Mouse (Mus musculus) stomach, embryonic 14.5 days (tissue): Measurements from ENCODE around the gene Ksr2. TPM values are rescaled to one million over a fixed set of nuclear protein-coding genes. Genes with fewer than 3 reads are reported as not detected.

ENCODE experiments used
- ATAC-seq: fragments of 200-750 bp; cut with Nextera tagmentation; 2 replicates; pipeline ENCODE4 v1.8.0; 2017; ENCODE audit warnings: low read depth, moderate TSS enrichment; ENCODE audit not compliant: insufficient number of reproducible peaks, insufficient read depth, low FRiP score
- H3K27ac ChIP-seq: fragments of 300-500 bp; sonication (generic); 2 replicates; pipeline ENCODE4 v1.5.1; 2014; ENCODE audit warnings: mild to moderate bottlenecking, low read length, moderate library complexity, mixed read lengths
- H3K27me3 ChIP-seq: fragments of 300-500 bp; sonication (generic); 2 replicates; pipeline ENCODE4 v1.6.1; 2014; ENCODE audit warnings: low read length, control low read depth, mixed read lengths; ENCODE audit not compliant: control insufficient read depth, insufficient read depth
- H3K36me3 ChIP-seq: fragments of 300-500 bp; sonication (generic); 2 replicates; pipeline ENCODE4 v1.6.1; 2014; ENCODE audit warnings: mild to moderate bottlenecking, control low read depth, low read length, moderate library complexity, mixed read lengths; ENCODE audit not compliant: control insufficient read depth, insufficient read depth
- H3K4me1 ChIP-seq: fragments of 300-500 bp; sonication (generic); 2 replicates; pipeline ENCODE4 v1.6.1; 2014; ENCODE audit warnings: low read length, control low read depth, mixed read lengths; ENCODE audit not compliant: control insufficient read depth, insufficient read depth
- H3K4me2 ChIP-seq: fragments of 300-500 bp; sonication (generic); replicated peaks from 2 replicates; pipeline ENCODE4 v1.6.1; 2014; ENCODE audit warnings: low read depth, low read length, control low read depth
- H3K4me3 ChIP-seq: fragments of 300-500 bp; sonication (generic); 2 replicates; pipeline ENCODE4 v1.5.1; 2014; ENCODE audit warnings: low read depth, low read length, control low read depth
- H3K9ac ChIP-seq: fragments of 300-500 bp; sonication (generic); replicated peaks from 2 replicates; pipeline ENCODE4 v1.6.1; 2014; ENCODE audit warnings: low read depth, mild to moderate bottlenecking, control low read depth, low read length, moderate library complexity, mixed read lengths
- H3K9me3 ChIP-seq: fragments of 300-500 bp; sonication (generic); 2 replicates; pipeline ENCODE4 v1.6.1; 2016; ENCODE audit warnings: low read depth, low read length, control low read depth; ENCODE audit not compliant: control insufficient read depth
- WGBS: fragments of 180-500 bp; shearing (Covaris S2); extraction: QIAGEN DNeasy Blood & Tissue Kit; methylation state at CpG from one replicate; pipeline ENCODE4 v1.1.7; 2014; 5-methylcytosine and 5-hydroxymethylcytosine counted together
- polyA plus RNA-seq: library from polyadenylated mRNA; unstranded; fragments of >200 nt; fragmentation: Nextera tagmentation; extraction: Ambion mirVana; gene quantifications from 2 replicates; pipeline ENCODE4 v1.2.1, GENCODE M21; 2014

Ksr2 gene
- polyA plus RNA-seq, 1 experiment from 2014 or later, result 0.69 TPM

DNA sequence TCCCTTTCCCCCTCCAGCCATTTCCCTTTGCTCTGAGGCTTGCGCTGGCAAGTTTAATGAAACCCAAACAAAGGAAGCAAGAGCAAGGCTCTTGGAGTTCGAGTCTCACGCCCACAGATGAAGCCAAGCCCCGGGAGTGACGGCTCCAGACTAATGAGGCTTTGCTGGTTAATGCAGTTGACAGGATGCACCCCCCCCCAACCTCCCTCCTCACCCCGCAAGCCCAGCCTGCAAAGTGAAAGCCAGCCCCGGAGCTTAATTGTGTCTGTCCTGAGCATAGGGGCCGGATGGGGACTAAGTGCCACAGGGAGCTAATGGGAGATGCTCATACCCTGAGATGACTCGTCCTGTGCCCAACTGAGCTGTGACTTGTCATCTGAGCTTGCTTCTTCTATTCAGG, 251.4 kb downstream of the Ksr2 start:
- WGBS, result 11% methylated on average over 9 of the region's 9 CpGs
- Histone ChIP-seq H3K27me3 (no peaks in the 10 kb centered on the region), H3K9me3 (no peaks in the 10 kb centered on the region), H3K36me3 (no peaks in the 10 kb centered on the region), H3K4me1 (peaks cover 14% of the 10 kb centered on the region; the same call in 1 of the 2 replicates), H3K4me3 (no peak overlapping the region), H3K4me2 (no peak overlapping the region), H3K27ac (no peak overlapping the region; the same call in 1 of the 2 replicates), H3K9ac (no peak overlapping the region)
- ATAC-seq, result no peak

DNA sequence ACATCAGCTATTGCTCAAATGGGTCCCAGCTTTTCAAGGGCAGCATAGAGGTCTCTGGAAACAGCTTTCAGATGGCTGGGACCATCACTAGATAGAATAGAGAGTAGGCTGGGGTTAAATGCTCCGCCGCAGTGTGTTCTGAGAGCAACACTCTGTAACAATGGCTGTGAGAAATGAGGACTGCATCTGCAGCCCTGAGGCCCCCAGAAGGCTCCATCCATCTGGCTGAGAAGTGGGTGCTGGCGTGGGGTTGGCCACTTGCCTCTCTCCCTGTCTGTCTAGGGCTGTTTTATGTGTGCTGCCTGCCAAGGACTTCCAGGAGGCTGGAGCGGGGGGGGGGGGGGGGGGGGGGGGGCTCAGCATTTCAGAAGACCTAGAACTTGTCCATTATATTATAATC, 253.5 kb downstream of the Ksr2 start:
- Histone ChIP-seq H3K9me3 (no peaks in the 10 kb centered on the region), H3K36me3 (no peaks in the 10 kb centered on the region), H3K9ac (no peak overlapping the region), H3K4me1 (peaks cover 17% of the 10 kb centered on the region; the same call in 1 of the 2 replicates), H3K27me3 (no peaks in the 10 kb centered on the region), H3K4me3 (no peak overlapping the region), H3K4me2 (no peak overlapping the region), H3K27ac (no peak overlapping the region; the same call in 1 of the 2 replicates)
- ATAC-seq, result no peak; the same call in 1 of the 2 replicates
- WGBS, result 49% methylated on average over 3 of the region's 4 CpGs

DNA sequence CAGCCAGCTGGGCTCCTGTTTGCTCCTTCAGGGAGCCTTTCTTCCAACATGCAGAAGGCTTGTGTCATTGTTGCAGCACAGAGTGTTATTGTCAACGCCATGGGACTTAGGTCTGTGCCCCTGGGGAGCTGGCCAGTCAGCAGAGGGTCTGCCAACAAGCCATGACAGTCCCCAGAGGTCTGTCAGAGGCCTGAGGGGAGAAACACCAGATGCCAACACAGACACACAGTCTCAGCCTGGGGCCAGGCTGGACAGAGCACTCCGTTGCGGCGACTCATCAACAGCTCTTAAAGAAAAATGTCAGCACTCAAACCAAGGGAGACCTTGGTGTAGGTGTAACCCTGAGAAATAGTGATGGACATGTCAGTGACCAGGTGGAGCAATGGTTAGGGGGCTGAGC, 255.5 kb downstream of the Ksr2 start:
- Histone ChIP-seq H3K27ac (no peak overlapping the region), H3K9me3 (no peaks in the 10 kb centered on the region), H3K4me1 (peaks cover 17% of the 10 kb centered on the region; the same call in 1 of the 2 replicates), H3K36me3 (no peaks in the 10 kb centered on the region), H3K27me3 (no peaks in the 10 kb centered on the region), H3K4me2 (no peak overlapping the region), H3K4me3 (no peak overlapping the region), H3K9ac (no peak overlapping the region)
- WGBS, result 81% methylated on average over 4 of the region's 4 CpGs
- ATAC-seq, result no peak

DNA sequence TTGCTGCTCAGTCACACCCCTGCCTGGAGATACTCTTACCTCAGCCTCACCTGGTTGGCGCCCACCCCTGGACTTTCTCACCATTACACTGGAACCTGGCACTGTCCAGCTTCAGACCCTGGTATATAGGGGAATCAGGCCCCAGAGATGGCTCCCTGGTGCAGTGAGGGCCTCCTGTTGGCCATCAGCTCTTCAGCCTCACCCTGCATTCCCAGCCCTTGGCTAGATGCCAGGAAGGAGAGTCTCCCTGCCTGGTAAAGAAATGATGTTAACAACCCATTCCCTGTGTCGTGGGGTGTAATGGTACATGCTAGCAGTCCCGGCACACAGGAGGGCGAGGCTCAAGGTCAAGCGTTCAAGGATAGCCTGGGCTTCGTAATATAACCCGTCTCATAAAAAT, 256.0 kb downstream of the Ksr2 start:
- Histone ChIP-seq H3K27ac (no peak overlapping the region), H3K4me1 (peaks cover 17% of the 10 kb centered on the region; the same call in 1 of the 2 replicates), H3K4me3 (no peak overlapping the region), H3K9me3 (no peaks in the 10 kb centered on the region), H3K9ac (no peak overlapping the region), H3K36me3 (no peaks in the 10 kb centered on the region), H3K4me2 (no peak overlapping the region), H3K27me3 (no peaks in the 10 kb centered on the region)
- no peak for ATAC-seq
- WGBS, result 53% methylated on average over 7 of the region's 7 CpGs

DNA sequence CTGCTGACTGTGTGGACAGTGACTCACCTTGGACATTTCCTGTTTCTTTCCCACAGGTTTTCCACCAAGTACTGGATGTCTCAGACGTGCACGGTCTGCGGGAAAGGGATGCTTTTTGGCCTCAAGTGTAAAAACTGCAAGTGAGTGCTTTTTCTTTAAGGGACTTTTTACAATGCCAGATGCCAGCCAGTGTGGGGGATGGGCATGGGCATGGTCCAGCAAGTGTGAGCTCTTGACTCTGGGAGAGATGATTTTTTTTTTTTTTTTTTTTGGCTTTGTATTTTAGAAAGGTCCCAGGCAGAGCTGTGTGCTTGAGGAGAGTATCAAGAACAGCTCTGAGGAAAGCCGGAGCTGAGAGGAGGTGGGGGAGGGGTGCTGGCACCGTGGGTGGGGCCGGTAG, 257.6 kb downstream of the Ksr2 start:
- WGBS, result 44% methylated on average over 6 of the region's 6 CpGs
- H3K27me3 ChIP-seq, result no peaks in the 10 kb centered on the region
- H3K9me3 ChIP-seq, result no peaks in the 10 kb centered on the region
- no peaks in the 10 kb centered on the region for H3K36me3 ChIP-seq
- peaks cover 12% of the 10 kb centered on the region; the same call in 1 of the 2 replicates for H3K4me1 ChIP-seq
- H3K27ac ChIP-seq, result no peak overlapping the region
- H3K4me2 ChIP-seq, result no peak overlapping the region
- no peak overlapping the region for H3K4me3 ChIP-seq
- H3K9ac ChIP-seq, result no peak overlapping the region
- ATAC-seq, result no peak

DNA sequence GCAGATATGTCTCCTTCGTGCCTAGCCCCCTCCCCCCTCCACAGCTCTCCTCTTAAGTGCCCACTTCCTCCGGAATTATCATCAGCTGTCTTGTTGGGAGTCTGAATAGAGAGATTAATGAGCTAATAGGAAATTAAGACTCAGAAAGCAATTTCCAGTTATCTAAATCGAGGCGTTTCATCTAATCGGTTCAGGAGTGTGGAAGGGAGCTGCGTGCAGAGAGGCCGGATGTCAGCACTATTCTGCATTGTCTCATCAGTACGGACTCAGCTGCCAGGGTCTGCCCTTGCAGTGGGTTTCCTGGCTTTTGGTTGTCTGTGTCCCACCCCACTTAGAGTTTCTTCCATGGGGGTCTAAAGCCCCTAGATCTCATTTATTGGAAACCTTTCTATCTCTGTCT, 262.0 kb downstream of the Ksr2 start:
- Histone ChIP-seq H3K4me1 (no peaks in the 10 kb centered on the region), H3K36me3 (no peaks in the 10 kb centered on the region), H3K4me2 (no peak overlapping the region), H3K9ac (no peak overlapping the region), H3K27me3 (no peaks in the 10 kb centered on the region), H3K9me3 (no peaks in the 10 kb centered on the region), H3K4me3 (no peak overlapping the region), H3K27ac (no peak overlapping the region)
- no peak for ATAC-seq
- WGBS, result 49% methylated on average over 8 of the region's 8 CpGs

DNA sequence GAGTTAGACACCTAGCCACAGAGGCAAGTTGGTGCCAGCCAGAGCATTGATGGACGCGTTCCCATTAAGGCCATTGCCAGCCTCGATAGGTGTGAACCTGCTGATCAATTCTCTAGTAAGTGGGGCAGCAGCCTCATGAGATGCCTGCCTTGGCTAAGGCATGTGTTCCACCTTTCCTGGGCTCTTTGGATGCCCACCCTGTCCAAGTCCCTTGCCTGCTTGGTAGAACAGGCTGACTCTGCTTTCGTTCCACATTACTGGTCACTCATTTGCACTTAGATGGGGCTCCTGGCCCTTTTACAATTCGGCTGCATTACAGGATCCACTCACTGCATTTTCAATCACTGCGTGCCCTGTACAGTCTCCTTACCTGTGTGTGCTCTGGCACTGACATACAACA, 263.4 kb downstream of the Ksr2 start:
- H3K9ac ChIP-seq, result no peak overlapping the region
- 92% methylated on average over 6 of the region's 6 CpGs for WGBS
- H3K4me2 ChIP-seq, result no peak overlapping the region
- H3K36me3 ChIP-seq, result no peaks in the 10 kb centered on the region
- no peaks in the 10 kb centered on the region for H3K9me3 ChIP-seq
- H3K4me3 ChIP-seq, result no peak overlapping the region
- H3K27ac ChIP-seq, result no peak overlapping the region
- no peaks in the 10 kb centered on the region for H3K27me3 ChIP-seq
- no peaks in the 10 kb centered on the region for H3K4me1 ChIP-seq
- no peak for ATAC-seq

DNA sequence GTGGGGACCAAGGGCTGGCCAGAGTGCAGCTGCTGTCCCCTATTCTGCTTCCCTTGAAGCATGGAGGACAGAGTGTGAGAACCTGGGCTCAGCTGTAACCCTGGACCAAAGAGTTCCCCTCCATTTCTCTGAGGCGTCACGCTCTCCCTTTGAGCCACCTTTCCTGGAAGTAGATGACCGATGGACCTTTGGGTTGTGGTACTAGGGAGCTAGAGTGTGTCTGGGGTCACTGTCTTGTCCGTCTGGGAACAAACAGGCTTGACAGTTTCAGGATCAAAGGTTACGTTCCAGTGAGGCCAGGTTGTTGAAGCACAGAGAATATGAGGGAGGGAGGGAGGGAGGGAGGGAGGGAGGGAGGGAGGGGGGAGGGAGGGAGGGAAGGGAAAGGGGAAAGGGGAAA, 264.6 kb downstream of the Ksr2 start:
- no peak overlapping the region for H3K27ac ChIP-seq
- H3K9me3 ChIP-seq, result no peaks in the 10 kb centered on the region
- no peaks in the 10 kb centered on the region for H3K36me3 ChIP-seq
- no peak for ATAC-seq
- no peaks in the 10 kb centered on the region for H3K27me3 ChIP-seq
- 62% methylated on average over 5 of the region's 5 CpGs for WGBS
- H3K4me2 ChIP-seq, result no peak overlapping the region
- no peaks in the 10 kb centered on the region for H3K4me1 ChIP-seq
- no peak overlapping the region for H3K9ac ChIP-seq
- no peak overlapping the region for H3K4me3 ChIP-seq

DNA sequence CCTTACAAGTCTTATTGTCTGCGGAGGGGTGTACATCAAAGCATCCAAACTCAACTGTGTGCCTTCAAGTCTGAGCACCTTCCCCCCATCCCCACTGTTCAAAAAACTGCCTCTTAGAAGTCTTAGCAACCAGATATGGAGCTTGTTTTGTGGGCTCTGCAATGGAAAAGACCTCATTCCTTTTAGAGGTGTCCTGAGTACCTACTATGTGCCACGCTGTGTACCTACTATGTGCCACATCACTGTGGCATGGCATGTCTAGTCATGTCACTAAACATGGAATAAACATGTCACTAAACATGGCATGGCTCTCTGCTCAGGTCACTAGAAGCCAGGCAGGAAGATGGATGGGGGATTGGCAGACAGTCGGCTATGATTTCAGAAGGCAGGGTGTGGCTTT, 268.4 kb downstream of the Ksr2 start:
- Histone ChIP-seq H3K27me3 (no peaks in the 10 kb centered on the region), H3K27ac (no peak overlapping the region), H3K36me3 (no peaks in the 10 kb centered on the region), H3K9ac (no peak overlapping the region), H3K4me2 (no peak overlapping the region), H3K4me1 (no peaks in the 10 kb centered on the region), H3K9me3 (no peaks in the 10 kb centered on the region), H3K4me3 (no peak overlapping the region)
- WGBS, result 90% methylated on average over 3 of the region's 3 CpGs
- no peak for ATAC-seq
